Mouse (Mus musculus) heart, embryonic 11.5 days (tissue): ENCODE measurements at regions not wholly inside any gene's neighbourhood (a gene's known extent, or its start where the extent isn't known, plus 50 kb on each side); places are given as distances from the start of the nearest gene placed in this dataset.

Source experiments
- ATAC-seq: fragments of 200-750 bp; cut with Nextera tagmentation; replicated peaks from 2 replicates; pipeline ENCODE4 v1.8.0; 2017; ENCODE audit warnings: moderate library complexity; ENCODE audit not compliant: insufficient number of reproducible peaks, low FRiP score, low TSS enrichment
- H3K27ac ChIP-seq: fragments of 300-500 bp; sonication (generic); 2 replicates; pipeline ENCODE4 v1.5.1; 2014; ENCODE audit warnings: mild to moderate bottlenecking, low read depth, low read length
- H3K27me3 ChIP-seq: fragments of 300-500 bp; sonication (generic); 2 replicates; pipeline ENCODE4 v1.6.1; 2014; ENCODE audit warnings: mild to moderate bottlenecking, low read length, mixed read lengths; ENCODE audit not compliant: control insufficient read depth, insufficient read depth
- H3K36me3 ChIP-seq: fragments of 300-500 bp; sonication (generic); 2 replicates; pipeline ENCODE4 v1.6.1; 2014; ENCODE audit warnings: mild to moderate bottlenecking, low read length, moderate library complexity, mixed read lengths; ENCODE audit not compliant: control insufficient read depth, insufficient read depth
- H3K4me1 ChIP-seq: fragments of 300-500 bp; sonication (generic); 2 replicates; pipeline ENCODE4 v1.6.1; 2014; ENCODE audit warnings: low read length; ENCODE audit not compliant: control insufficient read depth, insufficient read depth
- H3K4me2 ChIP-seq: fragments of 300-500 bp; sonication (generic); 2 replicates; pipeline ENCODE4 v1.6.1; 2014; ENCODE audit warnings: mild to moderate bottlenecking, moderate library complexity
- H3K4me3 ChIP-seq: fragments of 300-500 bp; sonication (generic); 2 replicates; pipeline ENCODE4 v1.5.1; 2014; ENCODE audit warnings: low read depth, low read length
- H3K9ac ChIP-seq: fragments of 300-500 bp; sonication (generic); 2 replicates; pipeline ENCODE4 v1.6.1; 2014; ENCODE audit warnings: mild to moderate bottlenecking, low read depth, low read length, moderate library complexity
- H3K9me3 ChIP-seq: fragments of 300-500 bp; sonication (generic); replicated peaks from 2 replicates; pipeline ENCODE4 v1.6.1; 2016; ENCODE audit warnings: low read length; ENCODE audit not compliant: control insufficient read depth
- WGBS: fragments of 180-500 bp; shearing (Covaris S2); extraction: QIAGEN DNeasy Blood & Tissue Kit; methylation state at CpG from one replicate; pipeline ENCODE4 v1.1.7; 2014; ENCODE audit not compliant: insufficient replicate concordance; 5-methylcytosine and 5-hydroxymethylcytosine counted together

DNA sequence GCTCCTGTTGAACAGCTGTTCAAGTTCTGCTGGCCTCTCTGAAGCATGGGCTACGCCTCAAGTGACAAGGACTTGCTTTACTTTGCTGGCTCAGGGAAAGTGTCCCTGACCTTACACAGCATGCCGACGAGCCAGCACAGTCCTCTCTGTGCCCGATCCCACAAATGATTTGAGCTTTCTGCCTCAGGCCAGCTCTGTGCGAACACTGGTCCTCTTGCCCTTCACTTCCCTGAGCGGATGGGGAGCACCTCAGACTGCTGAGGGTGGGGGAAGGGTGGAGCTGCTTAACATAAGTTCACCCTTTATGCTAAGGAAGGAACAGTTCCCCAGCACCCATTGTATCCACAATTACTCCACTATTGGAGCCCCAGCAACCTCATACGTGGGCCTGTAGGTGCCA is 223.7 kb upstream of the Mgmt start:
- H3K27me3 ChIP-seq, result peaks cover 13% of the 10 kb centered on the region; the same call in 1 of the 2 replicates

DNA sequence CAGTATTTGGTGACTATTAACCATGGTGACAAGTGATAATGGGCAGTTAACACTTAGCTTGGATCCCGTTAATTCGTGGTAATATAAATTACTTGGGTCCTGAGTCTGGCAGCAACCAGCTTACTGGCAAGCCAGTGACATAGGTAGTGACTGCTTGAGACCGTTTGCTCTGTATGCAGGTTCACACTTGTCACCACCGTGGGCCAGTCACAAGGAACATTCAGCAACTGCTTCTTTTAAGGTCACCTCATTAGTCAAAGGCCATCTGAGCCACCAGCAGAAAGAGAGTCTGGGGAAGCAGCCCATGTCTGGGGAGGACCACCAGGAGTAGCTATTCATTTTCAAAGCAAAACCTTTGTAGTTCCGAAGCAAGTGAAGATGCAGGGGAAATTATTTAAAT is 220.3 kb upstream of the Mgmt start:
- WGBS, result 39% methylated on average over 5 of the region's 5 CpGs

More for the DNA sequence above, 223.7 kb upstream of the Mgmt start:
- no peaks in the 10 kb centered on the region for H3K36me3 ChIP-seq
- ATAC-seq, result no peak
- H3K27ac ChIP-seq, result no peak overlapping the region
- H3K9me3 ChIP-seq, result no peaks in the 10 kb centered on the region
- no peak overlapping the region for H3K9ac ChIP-seq
- 65% methylated on average over 7 of the region's 7 CpGs for WGBS
- H3K4me1 ChIP-seq, result no peaks in the 10 kb centered on the region
- no peak overlapping the region for H3K4me3 ChIP-seq
- H3K4me2 ChIP-seq, result no peak overlapping the region

DNA sequence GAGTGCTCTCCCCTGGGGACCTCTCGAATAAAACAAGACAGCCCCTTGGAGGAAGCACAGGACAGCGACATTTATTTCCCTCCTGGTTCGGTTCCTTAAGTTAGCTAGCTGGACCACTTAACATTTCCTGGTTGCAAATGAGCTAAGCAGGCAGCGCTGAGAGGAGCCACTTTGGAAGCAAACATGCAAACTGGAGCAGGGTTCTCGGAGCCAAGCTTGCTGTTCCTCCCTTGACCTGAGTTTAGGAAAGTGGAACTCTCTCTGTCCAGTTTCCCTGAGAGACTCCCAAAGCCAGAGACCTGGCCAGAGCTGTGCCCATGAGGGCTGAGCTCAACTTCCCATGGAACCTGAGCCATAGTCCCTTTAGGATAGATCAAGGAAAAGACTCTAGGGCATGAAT is 219.4 kb upstream of the Mgmt start:
- H3K4me1 ChIP-seq, result no peaks in the 10 kb centered on the region
- H3K9ac ChIP-seq, result no peak overlapping the region
- no peaks in the 10 kb centered on the region for H3K36me3 ChIP-seq
- H3K4me3 ChIP-seq, result no peak overlapping the region
- peaks cover 3% of the 10 kb centered on the region; the same call in 1 of the 2 replicates for H3K27me3 ChIP-seq
- H3K4me2 ChIP-seq, result no peak overlapping the region
- H3K27ac ChIP-seq, result no peak overlapping the region
- ATAC-seq, result no peak
- H3K9me3 ChIP-seq, result no peaks in the 10 kb centered on the region
- WGBS, result 45% methylated on average over 5 of the region's 5 CpGs

More for the DNA sequence above, 220.3 kb upstream of the Mgmt start:
- Histone ChIP-seq H3K36me3 (no peaks in the 10 kb centered on the region), H3K27ac (no peak overlapping the region), H3K4me1 (no peaks in the 10 kb centered on the region), H3K27me3 (peaks cover 3% of the 10 kb centered on the region; the same call in 1 of the 2 replicates), H3K4me3 (no peak overlapping the region), H3K4me2 (no peak overlapping the region), H3K9me3 (no peaks in the 10 kb centered on the region), H3K9ac (no peak overlapping the region)
- no peak for ATAC-seq

DNA sequence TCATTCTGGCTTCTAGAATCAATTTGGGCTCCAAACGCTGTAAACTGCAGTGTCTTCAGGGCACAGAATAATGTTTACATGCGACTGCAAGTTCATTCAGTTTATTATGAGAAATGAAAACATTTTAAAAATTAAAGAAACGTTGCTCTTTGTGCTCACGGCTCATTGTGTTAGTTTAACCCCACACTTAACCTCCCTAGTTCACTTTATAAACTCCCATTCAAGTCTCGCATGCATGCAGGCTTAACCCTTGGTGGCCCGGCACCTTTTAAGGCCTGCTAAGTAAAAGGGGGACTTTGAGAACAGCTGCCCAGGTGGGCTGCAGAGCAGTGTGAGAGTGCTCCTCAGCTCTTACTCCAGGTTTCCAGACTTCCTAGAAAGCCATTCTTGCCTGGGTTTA is 218.3 kb upstream of the Mgmt start:
- no peaks in the 10 kb centered on the region for H3K9me3 ChIP-seq
- H3K4me2 ChIP-seq, result no peak overlapping the region
- no peaks in the 10 kb centered on the region; the same call in 1 of the 2 replicates for H3K27me3 ChIP-seq
- no peak for ATAC-seq
- no peaks in the 10 kb centered on the region for H3K36me3 ChIP-seq
- H3K4me1 ChIP-seq, result no peaks in the 10 kb centered on the region
- no peak overlapping the region for H3K4me3 ChIP-seq
- H3K27ac ChIP-seq, result no peak overlapping the region
- H3K9ac ChIP-seq, result no peak overlapping the region
- 41% methylated on average over 6 of the region's 6 CpGs for WGBS

DNA sequence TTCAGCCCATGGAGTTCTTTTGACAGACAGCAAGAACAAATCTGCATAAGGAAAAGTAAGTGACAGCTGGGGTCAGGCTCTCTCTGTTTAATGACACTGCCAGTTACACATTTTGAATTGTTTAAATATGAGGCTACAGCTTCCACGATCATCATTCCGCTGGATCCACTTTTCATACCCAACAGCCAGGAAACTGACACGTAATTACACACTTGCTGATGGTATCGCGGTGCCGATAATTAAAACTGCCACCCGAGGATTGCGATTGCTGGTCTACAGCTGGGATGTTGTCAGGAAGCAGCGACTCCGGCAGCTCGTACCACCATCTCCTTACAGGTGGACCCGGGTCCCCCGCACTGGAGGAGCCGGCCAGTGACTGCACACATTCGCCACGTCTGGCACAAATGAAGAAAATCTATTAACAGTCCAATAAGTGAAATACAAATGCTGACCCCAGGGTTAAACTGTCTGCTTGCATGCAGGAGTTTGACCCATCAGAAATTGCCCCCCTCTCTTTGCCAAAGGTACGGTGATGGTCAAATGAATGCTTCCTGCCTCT is 217.3 kb upstream of the Mgmt start:
- Histone ChIP-seq H3K4me2 (no peak overlapping the region), H3K36me3 (no peaks in the 10 kb centered on the region), H3K9ac (no peak overlapping the region), H3K4me1 (no peaks in the 10 kb centered on the region), H3K27me3 (no peaks in the 10 kb centered on the region; the same call in 1 of the 2 replicates), H3K4me3 (no peak overlapping the region), H3K9me3 (no peaks in the 10 kb centered on the region), H3K27ac (no peak overlapping the region)
- ATAC-seq, result no peak
- WGBS, result 81% methylated on average over 17 of the region's 17 CpGs

DNA sequence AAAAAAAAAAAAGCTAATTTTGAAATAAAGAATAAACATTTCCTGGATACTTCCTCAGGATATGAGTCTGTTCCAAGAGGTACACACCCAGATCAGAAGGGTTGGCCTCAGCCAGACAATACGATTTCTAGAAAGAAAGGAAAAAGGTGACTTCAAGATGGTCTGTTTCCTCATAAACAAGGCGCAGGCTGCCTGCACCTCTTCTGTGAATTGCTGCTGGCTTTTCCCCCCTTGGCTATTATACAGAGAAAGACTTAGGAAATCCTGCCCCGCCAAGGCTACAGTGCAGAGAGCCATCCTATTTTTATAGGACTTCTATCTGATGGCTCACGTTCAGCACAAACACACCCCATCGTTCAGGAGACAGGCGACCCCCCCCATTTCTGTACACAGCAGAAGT is 204.8 kb upstream of the Mgmt start:
- no peak overlapping the region for H3K9ac ChIP-seq
- peak overlapping the region; percentile 23; the same call in 1 of the 2 replicates for H3K4me3 ChIP-seq
- ATAC-seq, result no peak
- no peaks in the 10 kb centered on the region for H3K9me3 ChIP-seq
- H3K27ac ChIP-seq, result no peak overlapping the region
- peak overlapping the region; percentile 58 for H3K4me2 ChIP-seq
- 0 out of 2 replicates have a peak, but pooled peaks cover 3% of the 10 kb centered on the region for H3K27me3 ChIP-seq
- H3K4me1 ChIP-seq, result peaks cover 4% of the 10 kb centered on the region; the same call in 1 of the 2 replicates
- H3K36me3 ChIP-seq, result no peaks in the 10 kb centered on the region
- 28% methylated on average over 6 of the region's 6 CpGs for WGBS

DNA sequence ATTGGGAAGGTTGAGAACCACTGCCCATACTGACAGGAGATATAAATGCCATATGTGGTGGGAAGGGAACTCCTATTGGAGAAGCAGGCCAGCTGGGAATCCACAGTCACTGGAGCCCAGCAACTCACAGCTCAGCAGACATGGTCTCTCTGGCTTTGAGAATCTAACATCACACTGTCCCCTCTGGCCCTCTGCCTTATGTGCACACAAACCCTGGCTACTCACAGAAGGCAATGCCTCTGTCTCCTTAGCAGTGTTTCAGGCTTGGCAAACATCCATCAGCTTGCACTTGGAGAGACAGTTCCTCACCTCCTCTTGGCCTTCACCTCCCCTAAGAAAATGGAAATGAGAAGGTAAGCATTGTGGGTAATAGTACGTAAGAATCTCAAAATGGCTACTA is 188.2 kb upstream of the Mgmt start:
- Histone ChIP-seq H3K27ac (no peak overlapping the region), H3K4me2 (no peak overlapping the region), H3K9ac (no peak overlapping the region), H3K36me3 (no peaks in the 10 kb centered on the region), H3K4me3 (no peak overlapping the region), H3K27me3 (no peaks in the 10 kb centered on the region), H3K9me3 (no peaks in the 10 kb centered on the region), H3K4me1 (no peaks in the 10 kb centered on the region; the same call in 1 of the 2 replicates)
- no peak for ATAC-seq
- WGBS, result 96% methylated on average over 1 of the region's 1 CpGs

DNA sequence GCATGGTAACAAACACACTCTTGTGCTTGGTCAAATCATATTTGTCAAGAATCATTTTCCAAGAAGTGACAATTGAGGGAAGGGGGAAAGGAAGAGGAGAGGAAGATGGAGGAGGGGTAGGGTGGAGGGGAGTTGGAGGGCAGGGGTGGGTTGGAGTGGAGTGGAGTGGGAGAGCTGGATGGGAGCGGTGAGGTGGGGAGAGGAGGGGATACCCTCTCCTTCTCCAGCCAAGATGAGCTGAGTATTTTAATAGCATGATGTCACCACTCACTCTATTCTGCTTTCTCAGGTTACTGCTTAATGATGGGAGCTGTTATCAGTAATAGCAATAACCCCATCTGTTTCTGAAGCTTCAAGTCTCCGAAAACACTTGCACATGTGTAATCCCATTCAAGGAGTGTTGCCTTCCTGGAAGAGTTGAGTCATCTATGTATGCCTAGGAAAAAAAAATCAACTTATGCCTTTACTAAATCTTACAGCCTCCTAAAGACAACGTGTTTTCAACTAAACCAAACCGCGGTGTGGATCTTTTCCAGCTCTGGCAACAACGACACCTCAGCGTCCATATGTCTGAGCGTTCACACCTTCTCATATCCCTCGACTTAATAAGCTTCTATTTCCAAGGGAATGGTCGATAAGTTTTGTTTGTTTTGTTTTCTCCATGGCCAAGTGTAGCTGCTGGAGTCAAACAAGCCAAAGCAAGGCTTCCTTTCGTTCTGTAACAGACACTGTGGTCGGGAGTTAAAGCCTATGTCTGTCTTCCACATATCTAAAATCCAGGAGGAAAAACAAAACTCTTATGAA is 187.0 kb upstream of the Mgmt start:
- Histone ChIP-seq H3K27ac (no peak overlapping the region), H3K4me2 (no peak overlapping the region), H3K36me3 (no peaks in the 10 kb centered on the region), H3K4me1 (no peaks in the 10 kb centered on the region; the same call in 1 of the 2 replicates), H3K27me3 (no peaks in the 10 kb centered on the region), H3K4me3 (no peak overlapping the region), H3K9me3 (no peaks in the 10 kb centered on the region), H3K9ac (no peak overlapping the region)
- WGBS, result 57% methylated on average over 12 of the region's 12 CpGs
- ATAC-seq, result peak; percentile 22; the same call in 1 of the 2 replicates
